Mouse (Mus musculus) cerebellum, postnatal 10 days (tissue): Measurements from ENCODE around the gene Wdfy3.
A peak's percentile ranks its signal among the peaks of the same experiment; 100 is the strongest.
"Not testable (repeated sequence)": the region's sequence is repeated elsewhere in the genome, so short reads cannot be mapped to it uniquely, and the experiment has no call there.

Experiments
- DNase-seq, 2 experiments: peaks; one replicate each; pipeline ENCODE4 v3.0.0; 2021; ENCODE audit warnings: mixed read lengths in 2 of 2

The Wdfy3 gene

GRCm38 (mm10) chr5:101937909-101938596 lies 131.7 kb downstream of the Wdfy3 start:
- DNase-seq: no peak

GRCm38 (mm10) chr5:101937362-101937761 lies 132.4 kb downstream of the Wdfy3 start:
- DNase-seq: no peak

GRCm38 (mm10) chr5:101935893-101936292 lies 133.8 kb downstream of the Wdfy3 start:
- DNase-seq: no peak

- DNase-seq: no peak
These were observed 135.1 kb downstream of the Wdfy3 start for GRCm38 (mm10) chr5:101934629-101935028.

- no peak for DNase-seq
These were observed 136.5 kb downstream of the Wdfy3 start for GRCm38 (mm10) chr5:101932971-101933810.

- peak in 1 of 2 experiments; percentile 26 for DNase-seq
These were observed 137.7 kb downstream of the Wdfy3 start for GRCm38 (mm10) chr5:101931997-101932396.

- no peak for DNase-seq
These were observed 143.4 kb downstream of the Wdfy3 start for GRCm38 (mm10) chr5:101926311-101926710.

GRCm38 (mm10) chr5:101923710-101924109 lies 146.0 kb downstream of the Wdfy3 start:
- DNase-seq: no peak

GRCm38 (mm10) chr5:101919559-101919958 lies 150.2 kb downstream of the Wdfy3 start:
- no peak for DNase-seq

- DNase-seq: no peak
These were observed 160.3 kb downstream of the Wdfy3 start for GRCm38 (mm10) chr5:101909468-101909867.

- DNase-seq: no peak
These were observed 164.1 kb downstream of the Wdfy3 start for GRCm38 (mm10) chr5:101905624-101906023.

GRCm38 (mm10) chr5:101904841-101905240 lies 164.9 kb downstream of the Wdfy3 start:
- DNase-seq: not testable (repeated sequence)

- DNase-seq: no peak
These were observed 167.0 kb downstream of the Wdfy3 start for GRCm38 (mm10) chr5:101902686-101903085.

GRCm38 (mm10) chr5:101899981-101900380 lies 169.7 kb downstream of the Wdfy3 start:
- DNase-seq: no peak

GRCm38 (mm10) chr5:101896784-101897183 lies 172.9 kb downstream of the Wdfy3 start:
- DNase-seq: peak; percentile 93 to 94

- DNase-seq: peak; percentile 36
These were observed 173.7 kb downstream of the Wdfy3 start for GRCm38 (mm10) chr5:101895717-101896645.

GRCm38 (mm10) chr5:101895119-101895518 lies 174.6 kb downstream of the Wdfy3 start:
- DNase-seq: peak; percentile 53 to 57

GRCm38 (mm10) chr5:101893820-101894515 lies 175.8 kb downstream of the Wdfy3 start:
- DNase-seq: peak; percentile 74 to 85

GRCm38 (mm10) chr5:101891694-101892416 lies 177.9 kb downstream of the Wdfy3 start:
- DNase-seq: peak; percentile 29 to 31

GRCm38 (mm10) chr5:101887989-101888388 lies 181.7 kb downstream of the Wdfy3 start:
- no peak for DNase-seq

GRCm38 (mm10) chr5:101885039-101885438 lies 184.7 kb downstream of the Wdfy3 start:
- no peak for DNase-seq
